Mouse (Mus musculus): Measurements from ENCODE around the gene Mpnd. TPM values are rescaled to one million over a fixed set of nuclear protein-coding genes. Genes with fewer than 3 reads are reported as not detected.
"Not testable (repeated sequence)": the region's sequence is repeated elsewhere in the genome, so short reads cannot be mapped to it uniquely, and the experiment has no call there.

Mpnd gene
- polyA plus RNA-seq, 1 experiment from 2014 or later: 131 TPM

DNA sequence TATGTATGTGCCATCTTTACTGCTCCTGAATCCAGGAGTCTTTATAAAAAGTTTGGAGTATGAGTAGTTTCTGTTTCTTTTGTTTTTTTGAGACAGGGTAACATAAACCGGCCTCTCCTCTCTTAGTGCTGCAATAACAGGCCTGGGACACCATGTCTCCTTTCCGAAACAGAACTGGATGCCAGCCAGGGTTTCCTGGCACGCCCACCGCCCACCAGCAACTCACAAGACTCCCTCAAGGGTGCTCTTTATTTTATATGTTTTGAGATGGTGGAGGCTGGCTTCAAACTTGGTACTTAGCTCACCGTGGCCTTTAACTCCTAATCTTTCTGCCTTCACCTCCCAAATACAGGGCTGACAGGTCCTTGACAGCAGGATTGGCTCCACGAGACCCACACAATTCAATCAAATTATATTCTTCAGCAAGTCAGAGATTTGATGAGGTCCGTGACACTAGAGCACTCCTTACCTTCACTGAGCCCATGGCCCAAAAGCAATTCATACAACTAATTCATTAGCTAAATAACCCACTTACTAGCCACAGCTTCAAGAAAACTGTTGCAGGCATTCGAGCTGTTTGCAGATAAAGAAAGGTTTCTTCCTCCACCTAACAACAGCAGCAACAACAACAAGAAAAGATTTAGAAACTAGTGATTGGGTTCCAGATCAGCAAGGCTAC is 33.2 kb downstream of the Mpnd start:
- Histone ChIP-seq H3K27ac (replicated peaks) (no peak overlapping the region), H3K9me3 (replicated peaks) (no peaks in the 10 kb centered on the region), H3K4me1 (peaks cover 40% of the 10 kb centered on the region), H3K4me3 (no peak overlapping the region), H3K36me3 (peaks cover 28% of the 10 kb centered on the region), H3K27me3 (ENCODE audit: low read depth, poor library complexity, severe bottlenecking) (no peaks in the 10 kb centered on the region)
- no peak for DNase-seq (ENCODE audit: low spot score)
- WGBS: 90% methylated on average over 8 of the region's 8 CpGs

DNA sequence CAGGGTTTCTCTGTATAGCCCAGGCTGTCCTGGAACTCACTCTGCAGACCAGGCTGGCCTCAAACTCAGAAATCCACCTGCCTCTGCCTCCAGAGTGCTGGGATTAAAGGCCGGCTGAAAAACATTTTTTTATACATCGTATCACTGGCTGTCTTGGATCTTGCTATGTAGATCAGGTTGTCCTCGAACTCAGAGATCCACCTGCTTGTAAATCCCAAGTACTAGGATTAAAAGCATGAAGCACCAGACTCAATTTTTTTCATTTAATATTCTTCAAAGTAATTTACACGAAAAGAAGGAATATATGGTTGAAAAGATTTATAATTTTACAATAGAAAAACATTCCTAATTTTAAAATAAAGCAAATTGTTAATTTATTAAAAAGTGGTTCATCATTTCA is 33.8 kb downstream of the Mpnd start:
- H3K9me3 ChIP-seq (replicated peaks): no peaks in the 10 kb centered on the region
- H3K27me3 ChIP-seq (ENCODE audit: low read depth, poor library complexity, severe bottlenecking): no peaks in the 10 kb centered on the region
- H3K36me3 ChIP-seq: peaks cover 28% of the 10 kb centered on the region
- H3K27ac ChIP-seq (replicated peaks): peak overlapping the region; percentile 95
- peak overlapping the region; percentile 91 for H3K4me3 ChIP-seq
- H3K4me1 ChIP-seq: peaks cover 39% of the 10 kb centered on the region
- no peak for DNase-seq (ENCODE audit: low spot score)
- 82% methylated on average over 4 of the region's 4 CpGs for WGBS

DNA sequence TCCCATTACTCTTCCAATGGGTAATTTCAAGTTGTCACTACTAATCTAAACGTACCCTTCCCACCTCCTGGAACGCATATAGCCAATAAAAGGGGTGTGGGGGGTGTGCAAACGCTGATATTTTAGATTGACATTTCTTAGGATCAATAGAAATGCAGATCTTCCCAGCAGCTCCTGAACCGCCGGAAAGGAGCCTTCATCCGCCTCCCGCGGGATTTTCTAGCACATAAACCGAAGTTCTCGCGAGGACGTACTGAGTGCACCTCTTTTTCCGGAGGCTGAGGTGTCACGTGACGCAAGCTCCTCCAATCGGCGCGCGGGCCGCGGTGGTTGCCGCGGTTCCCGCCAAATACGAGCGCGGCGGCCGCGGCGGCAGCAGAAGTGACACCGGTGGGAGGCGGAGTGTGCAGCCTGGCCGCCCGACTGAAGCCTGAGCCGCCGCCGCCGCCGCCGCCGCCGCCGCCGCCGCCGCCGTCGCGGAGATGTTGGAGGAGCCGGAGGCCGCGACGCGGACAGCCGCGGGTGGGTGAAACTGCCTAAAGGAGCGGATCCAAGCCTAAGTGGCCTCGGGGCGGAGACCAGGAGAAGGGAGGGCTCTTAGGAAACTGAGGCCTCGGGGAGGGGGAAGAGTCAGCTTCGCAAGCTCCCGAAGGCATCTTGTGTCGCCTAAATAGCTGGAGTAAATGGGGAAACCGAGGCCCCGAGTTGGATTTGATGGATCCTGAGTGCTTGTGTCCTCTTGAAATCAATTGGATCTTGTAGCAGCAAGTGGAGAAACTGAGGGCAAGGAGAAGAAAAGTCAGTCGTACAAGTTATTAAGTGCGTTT is 34.7 kb downstream of the Mpnd start, which contains the start of gene Chaf1a:
Chaf1a (plus strand) TSS at position 410 of the 827 bp plus-strand sequence.
- peaks cover 31% of the 10 kb centered on the region for H3K36me3 ChIP-seq
- no peaks in the 10 kb centered on the region for H3K9me3 ChIP-seq (replicated peaks)
- under 1% methylated on average over 68 of the region's 68 CpGs for WGBS
- DNase-seq (ENCODE audit: low spot score): peak; percentile 97
- H3K27me3 ChIP-seq (ENCODE audit: low read depth, poor library complexity, severe bottlenecking): no peaks in the 10 kb centered on the region
- H3K4me3 ChIP-seq: peak within 1 kb of the TSS; percentile 91
- peak within 1 kb of the TSS; percentile 95 for H3K27ac ChIP-seq (replicated peaks)
- peaks cover 31% of the 10 kb centered on the region for H3K4me1 ChIP-seq

DNA sequence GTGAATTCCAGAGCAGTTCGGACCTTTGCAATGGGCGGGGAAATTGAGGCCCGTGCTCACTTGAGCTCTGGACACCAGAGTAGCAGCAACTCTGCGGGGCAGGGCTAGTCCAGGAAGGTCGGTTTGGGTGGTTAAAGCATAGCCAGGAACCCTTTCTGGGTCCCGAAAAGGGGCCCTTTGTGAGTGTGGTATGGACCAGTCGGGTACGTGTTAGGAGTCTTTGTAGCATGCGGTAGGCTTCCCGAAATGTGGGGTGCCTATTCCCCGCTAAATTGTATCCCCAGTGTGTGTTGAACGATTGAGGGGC is 35.3 kb downstream of the Mpnd start:
- Histone ChIP-seq H3K9me3 (replicated peaks) (no peaks in the 10 kb centered on the region), H3K27me3 (ENCODE audit: low read depth, poor library complexity, severe bottlenecking) (no peaks in the 10 kb centered on the region), H3K36me3 (peaks cover 37% of the 10 kb centered on the region), H3K4me3 (peak overlapping the region; percentile 91), H3K27ac (replicated peaks) (peak overlapping the region; percentile 95), H3K4me1 (peaks cover 25% of the 10 kb centered on the region)
- WGBS: 3% methylated on average over 12 of the region's 12 CpGs
- DNase-seq (ENCODE audit: low spot score): peak; percentile 36

DNA sequence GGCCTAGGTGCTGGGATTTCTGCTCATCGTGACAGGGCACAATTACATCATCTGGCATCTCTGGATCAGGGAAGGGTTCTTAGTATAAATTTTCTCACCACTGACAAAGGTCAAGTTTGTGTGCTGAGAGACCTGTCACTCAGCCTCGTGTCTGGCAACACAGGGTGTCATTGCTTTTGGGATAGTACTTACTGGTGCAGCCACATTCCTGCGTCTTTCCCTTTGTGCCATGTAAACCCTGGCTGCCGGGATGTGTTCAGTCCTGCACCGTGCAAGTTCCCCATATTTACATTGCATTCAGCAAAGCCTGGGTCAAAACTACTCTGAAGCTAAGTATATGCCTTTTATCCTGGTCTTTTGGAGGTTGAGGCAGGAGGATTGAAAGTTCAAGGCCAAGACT is 45.9 kb downstream of the Mpnd start:
- H3K27ac ChIP-seq (replicated peaks): no peak overlapping the region
- H3K36me3 ChIP-seq: peaks cover 98% of the 10 kb centered on the region
- H3K27me3 ChIP-seq (ENCODE audit: low read depth, poor library complexity, severe bottlenecking): no peaks in the 10 kb centered on the region
- DNase-seq (ENCODE audit: low spot score): no peak
- H3K9me3 ChIP-seq (replicated peaks): no peaks in the 10 kb centered on the region
- WGBS: 95% methylated on average over 5 of the region's 5 CpGs
- H3K4me1 ChIP-seq: no peaks in the 10 kb centered on the region
- no peak overlapping the region for H3K4me3 ChIP-seq

DNA sequence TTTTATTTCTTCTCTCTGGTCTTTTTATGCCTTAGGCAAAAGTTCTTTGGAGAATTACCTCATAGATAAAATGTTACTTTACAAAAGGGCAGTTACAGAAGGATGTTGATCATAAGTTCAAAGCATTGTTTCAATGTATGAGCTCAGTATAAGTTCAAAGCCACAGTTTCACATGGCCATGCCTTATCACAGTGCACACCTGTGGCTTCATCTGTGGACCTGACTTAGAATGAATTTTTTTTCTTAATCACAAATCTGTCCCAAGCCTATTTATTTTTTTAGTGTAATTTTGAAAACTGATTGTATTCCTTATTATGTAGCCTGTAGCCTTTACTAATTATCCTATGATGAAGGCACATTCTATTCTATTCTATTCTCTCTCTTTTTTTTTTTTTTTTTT is 49.4 kb downstream of the Mpnd start:
- Histone ChIP-seq H3K9me3 (replicated peaks) (no peaks in the 10 kb centered on the region), H3K27me3 (ENCODE audit: low read depth, poor library complexity, severe bottlenecking) (no peaks in the 10 kb centered on the region), H3K4me1 (no peaks in the 10 kb centered on the region), H3K36me3 (peaks cover 98% of the 10 kb centered on the region), H3K4me3 (no peak overlapping the region), H3K27ac (replicated peaks) (no peak overlapping the region)
- DNase-seq (ENCODE audit: low spot score): no peak

DNA sequence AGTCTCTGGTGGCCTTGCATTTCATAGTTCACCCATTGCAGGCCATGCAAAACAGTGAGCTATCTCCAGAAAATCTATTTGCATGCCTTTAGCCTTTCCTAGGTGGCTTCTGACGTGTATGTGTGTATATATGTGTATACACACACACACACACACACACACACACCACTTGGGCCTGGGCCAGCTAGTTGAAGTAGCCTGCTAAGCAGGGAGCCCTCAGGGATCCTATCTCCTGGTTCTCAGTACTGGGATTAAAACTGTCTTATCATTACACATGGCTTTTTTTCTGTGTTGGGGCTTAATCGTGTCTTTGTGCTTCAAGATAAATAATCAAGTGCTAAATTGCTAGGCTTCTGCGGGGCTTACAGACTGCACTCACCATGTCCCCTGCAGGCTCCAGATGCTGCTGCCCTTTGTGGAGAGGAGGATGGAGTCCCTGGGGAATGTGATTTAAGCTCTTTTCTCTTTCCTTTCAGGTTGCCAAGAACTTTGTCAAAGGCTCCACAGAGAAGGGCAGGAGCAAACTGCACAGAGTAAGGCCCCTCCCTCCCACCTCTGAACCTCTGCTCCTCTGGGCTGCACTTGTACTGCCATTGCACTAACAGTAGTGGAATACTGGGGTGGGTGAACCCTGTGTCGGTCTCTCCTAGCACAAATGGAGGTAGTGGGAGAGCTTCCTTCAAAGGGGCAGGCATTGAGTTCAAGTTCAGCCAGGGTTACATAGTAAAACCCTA is 50.6 kb downstream of the Mpnd start:
- Histone ChIP-seq H3K27ac (replicated peaks) (no peak overlapping the region), H3K36me3 (peaks cover 98% of the 10 kb centered on the region), H3K9me3 (replicated peaks) (no peaks in the 10 kb centered on the region), H3K27me3 (ENCODE audit: low read depth, poor library complexity, severe bottlenecking) (no peaks in the 10 kb centered on the region), H3K4me1 (no peaks in the 10 kb centered on the region), H3K4me3 (no peak overlapping the region)
- peak; percentile 10 for DNase-seq (ENCODE audit: low spot score)
- 75% methylated on average over 4 of the region's 4 CpGs for WGBS

DNA sequence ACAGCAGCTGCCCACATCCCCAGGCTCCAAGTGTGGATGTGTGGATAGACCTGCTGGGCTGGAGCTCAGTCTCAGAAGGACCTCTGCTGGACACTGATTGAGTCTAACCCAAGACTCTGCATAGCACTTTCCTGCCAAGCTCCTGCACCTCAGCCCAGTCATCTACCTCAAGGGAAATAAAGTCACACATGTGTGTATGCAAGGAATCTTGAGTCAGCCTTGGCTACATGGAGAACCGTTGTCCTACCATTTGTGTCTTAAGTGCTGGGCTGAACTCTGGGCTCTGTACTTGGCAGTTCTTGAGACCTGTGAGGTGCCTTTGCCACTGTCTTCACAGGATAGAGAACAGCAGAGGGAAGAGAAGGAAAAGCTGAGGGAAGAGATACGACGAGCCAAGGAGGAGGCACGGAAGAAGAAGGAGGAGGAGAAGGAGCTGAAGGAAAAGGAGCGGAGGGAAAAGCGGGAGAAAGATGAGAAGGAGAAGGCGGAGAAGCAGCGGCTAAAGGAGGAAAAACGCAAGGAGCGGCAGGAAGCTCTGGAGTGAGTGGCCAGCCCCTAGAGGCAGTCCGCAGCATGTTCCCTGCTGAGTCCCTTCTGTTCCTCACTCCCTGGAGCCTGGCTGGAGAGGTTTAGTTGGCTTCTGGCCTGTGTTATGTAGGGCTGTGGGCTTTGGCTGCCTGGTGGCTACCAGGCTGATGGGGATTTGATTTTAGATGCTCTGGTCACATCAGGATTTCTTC is 52.0 kb downstream of the Mpnd start:
- 78% methylated on average over 11 of the region's 11 CpGs for WGBS
- no peak for DNase-seq (ENCODE audit: low spot score)
- no peak overlapping the region for H3K27ac ChIP-seq (replicated peaks)
- no peaks in the 10 kb centered on the region for H3K4me1 ChIP-seq
- no peak overlapping the region for H3K4me3 ChIP-seq
- no peaks in the 10 kb centered on the region for H3K9me3 ChIP-seq (replicated peaks)
- H3K36me3 ChIP-seq: peaks cover 98% of the 10 kb centered on the region
- no peaks in the 10 kb centered on the region for H3K27me3 ChIP-seq (ENCODE audit: low read depth, poor library complexity, severe bottlenecking)

DNA sequence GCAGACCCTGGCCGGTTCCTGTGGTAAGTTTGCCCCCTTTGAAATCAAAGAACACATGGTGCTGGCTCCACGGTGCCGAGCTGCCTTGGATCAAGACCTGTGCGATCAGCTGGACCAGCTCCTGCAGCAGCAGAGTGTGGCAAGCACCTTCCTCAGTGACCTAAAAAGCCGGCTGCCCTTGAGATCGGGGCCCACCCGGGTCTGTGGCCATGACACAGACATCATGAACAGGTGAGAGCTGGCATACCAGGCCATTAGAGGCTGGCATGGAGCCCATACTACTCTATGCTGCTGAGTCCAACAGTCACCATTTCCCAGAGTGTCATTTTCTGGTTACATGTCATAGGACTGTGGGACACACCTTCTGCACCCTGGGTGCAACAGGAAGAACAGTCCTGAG is 56.6 kb downstream of the Mpnd start:
- H3K4me3 ChIP-seq: no peak overlapping the region
- peaks cover 100% of the 10 kb centered on the region for H3K36me3 ChIP-seq
- H3K9me3 ChIP-seq (replicated peaks): no peaks in the 10 kb centered on the region
- DNase-seq (ENCODE audit: low spot score): no peak
- no peaks in the 10 kb centered on the region for H3K4me1 ChIP-seq
- no peaks in the 10 kb centered on the region for H3K27me3 ChIP-seq (ENCODE audit: low read depth, poor library complexity, severe bottlenecking)
- WGBS: 92% methylated on average over 7 of the region's 7 CpGs
- H3K27ac ChIP-seq (replicated peaks): no peak overlapping the region

DNA sequence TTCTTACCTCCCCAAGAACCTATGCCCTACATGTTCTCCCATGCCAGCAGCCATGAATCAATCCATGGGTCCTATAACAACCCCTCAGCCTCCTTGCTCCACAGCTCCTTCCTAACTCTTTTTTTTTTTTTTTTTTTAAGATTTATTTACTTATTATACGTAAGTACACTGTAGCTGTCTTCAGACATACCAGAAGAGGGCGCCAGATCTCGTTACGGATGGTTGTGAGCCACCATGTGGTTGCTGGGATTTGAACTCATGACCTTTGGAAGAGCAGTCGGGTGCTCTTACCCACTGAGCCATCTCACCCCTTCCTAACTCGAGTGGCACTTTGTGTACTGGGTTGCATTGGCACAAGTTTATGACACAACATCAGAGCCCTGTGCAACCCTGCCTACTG is 60.2 kb downstream of the Mpnd start:
- H3K36me3 ChIP-seq: peaks cover 100% of the 10 kb centered on the region
- not testable (repeated sequence) for H3K4me1 ChIP-seq; H3K27ac ChIP-seq (replicated peaks); DNase-seq (ENCODE audit: low spot score); H3K4me3 ChIP-seq; H3K9me3 ChIP-seq (replicated peaks); H3K27me3 ChIP-seq (ENCODE audit: low read depth, poor library complexity, severe bottlenecking)
- 86% methylated on average over 6 of the region's 6 CpGs for WGBS
